Mouse (Mus musculus): Measurements from ENCODE around the gene Smoc2. TPM values are rescaled to one million over a fixed set of nuclear protein-coding genes. Genes with fewer than 3 reads are reported as not detected.

Smoc2 gene
- polyA plus RNA-seq, 1 experiment from 2014 or later: 23.3 TPM

- H3K4me2 ChIP-seq (replicated peaks): no peak overlapping the region
- H3K4me3 ChIP-seq: no peak overlapping the region
- H3K9ac ChIP-seq: no peak overlapping the region
- no peaks in the 10 kb centered on the region for H3K4me1 ChIP-seq
- no peak for ATAC-seq (ENCODE audit: low FRiP score, low read depth)
- H3K27ac ChIP-seq: no peak overlapping the region
- H3K27me3 ChIP-seq (replicated peaks): no peaks in the 10 kb centered on the region
- 77% methylated on average over 8 of the region's 8 CpGs for WGBS
- H3K9me3 ChIP-seq: no peaks in the 10 kb centered on the region
- H3K36me3 ChIP-seq: no peaks in the 10 kb centered on the region
Observed at GRCm38 (mm10) chr17:14250401-14250800, 28.9 kb upstream of the Smoc2 start.

GRCm38 (mm10) chr17:14252456-14252855, 26.9 kb upstream of the Smoc2 start:
- no peaks in the 10 kb centered on the region for H3K9me3 ChIP-seq
- H3K27me3 ChIP-seq (replicated peaks): no peaks in the 10 kb centered on the region
- WGBS: 75% methylated on average over 7 of the region's 7 CpGs
- no peak overlapping the region for H3K4me2 ChIP-seq (replicated peaks)
- no peak overlapping the region for H3K4me3 ChIP-seq
- H3K4me1 ChIP-seq: no peaks in the 10 kb centered on the region
- no peak overlapping the region for H3K9ac ChIP-seq
- H3K27ac ChIP-seq: no peak overlapping the region
- H3K36me3 ChIP-seq: no peaks in the 10 kb centered on the region
- ATAC-seq (ENCODE audit: low FRiP score, low read depth): no peak

- H3K9ac ChIP-seq: no peak overlapping the region
- H3K27me3 ChIP-seq (replicated peaks): no peaks in the 10 kb centered on the region
- H3K9me3 ChIP-seq: no peaks in the 10 kb centered on the region
- H3K36me3 ChIP-seq: no peaks in the 10 kb centered on the region
- H3K4me2 ChIP-seq (replicated peaks): no peak overlapping the region
- H3K27ac ChIP-seq: no peak overlapping the region
- no peak overlapping the region for H3K4me3 ChIP-seq
- WGBS: 89% methylated on average over 5 of the region's 5 CpGs
- ATAC-seq (ENCODE audit: low FRiP score, low read depth): no peak
- no peaks in the 10 kb centered on the region for H3K4me1 ChIP-seq
Observed at GRCm38 (mm10) chr17:14254616-14255015, 24.7 kb upstream of the Smoc2 start.

GRCm38 (mm10) chr17:14257799-14258520, 21.3 kb upstream of the Smoc2 start:
- WGBS: 89% methylated on average over 7 of the region's 7 CpGs
- H3K4me3 ChIP-seq: no peak overlapping the region
- H3K36me3 ChIP-seq: no peaks in the 10 kb centered on the region
- H3K27ac ChIP-seq: no peak overlapping the region
- H3K9ac ChIP-seq: no peak overlapping the region
- no peaks in the 10 kb centered on the region for H3K4me1 ChIP-seq
- H3K9me3 ChIP-seq: no peaks in the 10 kb centered on the region
- no peaks in the 10 kb centered on the region for H3K27me3 ChIP-seq (replicated peaks)
- no peak overlapping the region for H3K4me2 ChIP-seq (replicated peaks)
- no peak for ATAC-seq (ENCODE audit: low FRiP score, low read depth)

- no peaks in the 10 kb centered on the region for H3K4me1 ChIP-seq
- no peaks in the 10 kb centered on the region for H3K9me3 ChIP-seq
- no peak overlapping the region for H3K27ac ChIP-seq
- no peak overlapping the region for H3K9ac ChIP-seq
- H3K4me3 ChIP-seq: no peak overlapping the region
- no peaks in the 10 kb centered on the region for H3K27me3 ChIP-seq (replicated peaks)
- H3K4me2 ChIP-seq (replicated peaks): no peak overlapping the region
- 20% methylated on average over 6 of the region's 6 CpGs for WGBS
- ATAC-seq (ENCODE audit: low FRiP score, low read depth): no peak
- H3K36me3 ChIP-seq: no peaks in the 10 kb centered on the region
Observed at GRCm38 (mm10) chr17:14258906-14259305, 20.4 kb upstream of the Smoc2 start.

- 87% methylated on average over 3 of the region's 3 CpGs for WGBS
- Histone ChIP-seq H3K36me3 (no peaks in the 10 kb centered on the region), H3K4me1 (no peaks in the 10 kb centered on the region), H3K27ac (no peak overlapping the region), H3K9ac (no peak overlapping the region), H3K9me3 (no peaks in the 10 kb centered on the region), H3K4me2 (replicated peaks) (no peak overlapping the region), H3K27me3 (replicated peaks) (no peaks in the 10 kb centered on the region), H3K4me3 (no peak overlapping the region)
- no peak for ATAC-seq (ENCODE audit: low FRiP score, low read depth)
Observed at GRCm38 (mm10) chr17:14260966-14261365, 18.3 kb upstream of the Smoc2 start.

GRCm38 (mm10) chr17:14262217-14262616, 17.1 kb upstream of the Smoc2 start:
- ATAC-seq (ENCODE audit: low FRiP score, low read depth): no peak
- 83% methylated on average over 10 of the region's 10 CpGs for WGBS
- no peaks in the 10 kb centered on the region for H3K9me3 ChIP-seq
- H3K4me2 ChIP-seq (replicated peaks): no peak overlapping the region
- H3K27me3 ChIP-seq (replicated peaks): no peaks in the 10 kb centered on the region
- H3K4me3 ChIP-seq: no peak overlapping the region
- no peaks in the 10 kb centered on the region for H3K36me3 ChIP-seq
- no peak overlapping the region for H3K9ac ChIP-seq
- no peak overlapping the region for H3K27ac ChIP-seq
- no peaks in the 10 kb centered on the region for H3K4me1 ChIP-seq

- no peak overlapping the region for H3K4me2 ChIP-seq (replicated peaks)
- H3K27me3 ChIP-seq (replicated peaks): no peaks in the 10 kb centered on the region
- H3K27ac ChIP-seq: no peak overlapping the region
- no peak overlapping the region for H3K9ac ChIP-seq
- ATAC-seq (ENCODE audit: low FRiP score, low read depth): no peak
- 82% methylated on average over 4 of the region's 4 CpGs for WGBS
- H3K4me3 ChIP-seq: no peak overlapping the region
- no peaks in the 10 kb centered on the region for H3K9me3 ChIP-seq
- no peaks in the 10 kb centered on the region for H3K36me3 ChIP-seq
- H3K4me1 ChIP-seq: no peaks in the 10 kb centered on the region
Observed at GRCm38 (mm10) chr17:14268001-14268400, 11.3 kb upstream of the Smoc2 start.

- H3K9ac ChIP-seq: no peak overlapping the region
- H3K27ac ChIP-seq: no peak overlapping the region
- H3K4me3 ChIP-seq: no peak overlapping the region
- no peak overlapping the region for H3K4me2 ChIP-seq (replicated peaks)
- no peaks in the 10 kb centered on the region for H3K9me3 ChIP-seq
- no peaks in the 10 kb centered on the region for H3K4me1 ChIP-seq
- peaks cover 7% of the 10 kb centered on the region for H3K27me3 ChIP-seq (replicated peaks)
- no peak for ATAC-seq (ENCODE audit: low FRiP score, low read depth)
- WGBS: 86% methylated on average over 6 of the region's 6 CpGs
- H3K36me3 ChIP-seq: no peaks in the 10 kb centered on the region
Observed at GRCm38 (mm10) chr17:14273386-14273785, 5.9 kb upstream of the Smoc2 start.

- Histone ChIP-seq H3K4me2 (replicated peaks) (no peak overlapping the region), H3K36me3 (no peaks in the 10 kb centered on the region), H3K27ac (no peak overlapping the region), H3K27me3 (replicated peaks) (peaks cover 44% of the 10 kb centered on the region), H3K4me3 (no peak overlapping the region), H3K9ac (no peak overlapping the region), H3K4me1 (peaks cover 17% of the 10 kb centered on the region), H3K9me3 (no peaks in the 10 kb centered on the region)
- 87% methylated on average over 7 of the region's 7 CpGs for WGBS
- ATAC-seq (ENCODE audit: low FRiP score, low read depth): no peak
Observed at GRCm38 (mm10) chr17:14277310-14277709, 2.0 kb upstream of the Smoc2 start.

- Histone ChIP-seq H3K4me1 (peaks cover 17% of the 10 kb centered on the region), H3K4me2 (replicated peaks) (peak overlapping the region; percentile 89), H3K27ac (no peak overlapping the region), H3K4me3 (peak overlapping the region; percentile 42), H3K9me3 (no peaks in the 10 kb centered on the region), H3K27me3 (replicated peaks) (peaks cover 45% of the 10 kb centered on the region), H3K36me3 (no peaks in the 10 kb centered on the region), H3K9ac (no peak overlapping the region)
- under 1% methylated on average over 10 of the region's 10 CpGs for WGBS
- peak; percentile 53; the same call in 1 of the 2 replicates for ATAC-seq (ENCODE audit: low FRiP score, low read depth)
Observed at GRCm38 (mm10) chr17:14279966-14280300, 627 bp downstream of the Smoc2 start.

- Histone ChIP-seq H3K36me3 (no peaks in the 10 kb centered on the region), H3K27ac (no peak overlapping the region), H3K9me3 (no peaks in the 10 kb centered on the region), H3K4me2 (replicated peaks) (peak overlapping the region; percentile 89), H3K4me3 (peak overlapping the region; percentile 42), H3K4me1 (peaks cover 17% of the 10 kb centered on the region), H3K9ac (0 out of 2 replicates have a peak overlapping the region, but pooled peaks have one; percentile 29), H3K27me3 (replicated peaks) (peaks cover 45% of the 10 kb centered on the region)
- under 1% methylated on average over 31 of the region's 31 CpGs for WGBS
- ATAC-seq (ENCODE audit: low FRiP score, low read depth): no peak
Observed at GRCm38 (mm10) chr17:14280425-14280833, 1.1 kb downstream of the Smoc2 start.

GRCm38 (mm10) chr17:14288015-14288616, 8.8 kb downstream of the Smoc2 start:
- Histone ChIP-seq H3K27ac (no peak overlapping the region), H3K4me1 (no peaks in the 10 kb centered on the region), H3K9ac (no peak overlapping the region), H3K4me2 (replicated peaks) (no peak overlapping the region), H3K27me3 (replicated peaks) (no peaks in the 10 kb centered on the region), H3K4me3 (no peak overlapping the region), H3K9me3 (no peaks in the 10 kb centered on the region), H3K36me3 (no peaks in the 10 kb centered on the region)
- peak; percentile 75; the same call in 1 of the 2 replicates for ATAC-seq (ENCODE audit: low FRiP score, low read depth)
- 46% methylated on average over 7 of the region's 7 CpGs for WGBS
